Mouse (Mus musculus) E14TG2a.4 (cell line): ENCODE data around the gene Gm572.

Experiments
- CTCF ChIP-seq: conservative IDR thresholded peaks from 2 replicates; pipeline ENCODE4 v1.5.1; 2014; ENCODE audit warnings: low read length
- POU5F1 ChIP-seq: IDR thresholded peaks from 2 replicates; pipeline ENCODE4 v1.6.1; 2014; ENCODE audit warnings: low read length, borderline replicate concordance

DNA sequence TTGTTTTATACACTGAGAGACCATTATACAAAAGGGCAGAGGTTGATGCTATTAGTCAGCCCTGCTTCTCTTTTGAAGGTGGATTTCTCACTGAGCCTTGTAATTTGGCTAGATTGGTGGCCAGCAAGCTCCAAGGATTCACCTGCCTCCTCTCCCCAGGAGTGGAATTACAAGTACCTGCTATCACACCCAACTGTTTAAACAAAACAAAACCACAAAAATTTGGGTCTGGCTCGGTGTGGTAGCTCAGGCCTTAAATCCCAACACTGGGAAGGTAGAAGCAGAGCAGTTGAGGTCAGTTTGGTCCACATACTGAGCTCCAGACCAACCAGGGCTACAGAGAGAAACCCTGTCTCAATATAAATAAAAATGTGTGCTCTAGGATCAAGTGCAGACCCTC lies 23.3 kb upstream of the Gm572 start:
- TF ChIP-seq CTCF (no peak), POU5F1 (no peak)
